Mouse (Mus musculus) heart, postnatal 0 days (tissue): Measurements from ENCODE around the gene Chd6. TPM values are rescaled to one million over a fixed set of nuclear protein-coding genes. Genes with fewer than 3 reads are reported as not detected.
A peak's percentile ranks its signal among the peaks of the same experiment; 100 is the strongest.

Source experiments
- ATAC-seq: fragments of 200-750 bp; cut with Nextera tagmentation; 2 replicates; pipeline ENCODE4 v1.8.0; 2017; ENCODE audit warnings: low read depth, moderate number of reproducible peaks, moderate library complexity; ENCODE audit not compliant: insufficient read depth
- DNase-seq: peaks from one replicate; pipeline ENCODE4 v3.0.0-alpha.2; 2016; ENCODE audit warnings: low spot score
- H3K27ac ChIP-seq: fragments of 300-500 bp; sonication (generic); 2 replicates; pipeline ENCODE4 v1.5.1; 2014; ENCODE audit warnings: low read depth, mild to moderate bottlenecking
- H3K27me3 ChIP-seq: fragments of 300-500 bp; sonication (generic); 2 replicates; pipeline ENCODE4 v1.6.1; 2014; ENCODE audit warnings: low read length, mixed read lengths; ENCODE audit not compliant: control insufficient read depth, insufficient read depth
- H3K36me3 ChIP-seq: fragments of 300-500 bp; sonication (generic); replicated peaks from 2 replicates; pipeline ENCODE4 v1.6.1; 2014; ENCODE audit warnings: low read length, mixed read lengths; ENCODE audit not compliant: control insufficient read depth, insufficient read depth
- H3K4me1 ChIP-seq: fragments of 300-500 bp; sonication (generic); 2 replicates; pipeline ENCODE4 v1.6.1; 2014; ENCODE audit warnings: antibody characterized with exemption; ENCODE audit not compliant: control insufficient read depth, insufficient read depth
- H3K4me2 ChIP-seq: fragments of 300-500 bp; sonication (generic); 2 replicates; pipeline ENCODE4 v1.6.1; 2014; ENCODE audit warnings: low read depth, mild to moderate bottlenecking, low read length, moderate library complexity
- H3K4me3 ChIP-seq: fragments of 300-500 bp; sonication (generic); 2 replicates; pipeline ENCODE4 v1.5.1; 2014; ENCODE audit warnings: low read depth, low read length
- H3K9ac ChIP-seq: fragments of 300-500 bp; sonication (generic); replicated peaks from 2 replicates; pipeline ENCODE4 v1.6.1; 2014; ENCODE audit warnings: low read depth, low read length, mixed read lengths
- H3K9me3 ChIP-seq: fragments of 300-500 bp; sonication (generic); replicated peaks from 2 replicates; pipeline ENCODE4 v1.6.1; 2016; ENCODE audit warnings: low read length; ENCODE audit not compliant: control insufficient read depth
- CTCF ChIP-seq: IDR thresholded peaks from 2 replicates; pipeline ENCODE4 v1.5.1; 2016; ENCODE audit warnings: antibody characterized with exemption, control low read depth, low read depth
- EP300 ChIP-seq: IDR thresholded peaks from 2 replicates; pipeline ENCODE4 v1.6.1; 2016; ENCODE audit warnings: antibody characterized with exemption, low read depth
- WGBS: fragments of 180-500 bp; shearing (Covaris S2); extraction: QIAGEN DNeasy Blood & Tissue Kit; methylation state at CpG from one replicate; pipeline ENCODE4 v1.1.7; 2014; 5-methylcytosine and 5-hydroxymethylcytosine counted together
- polyA plus RNA-seq: library from polyadenylated mRNA; unstranded; fragments of >200 nt; fragmentation: Nextera tagmentation; extraction: Ambion mirVana; gene quantifications from 2 replicates; pipeline ENCODE4 v1.2.1, GENCODE M21; 2015
- total RNA-seq: library from RNA; depleted of rRNA; stranded (reverse); fragments of >200 nt; gene quantifications from 2 replicates; pipeline ENCODE4 v1.2.3, GENCODE M21; 2014; ENCODE audit warnings: low replicate concordance

Chd6 gene
- total and polyA plus RNA-seq, 2 experiments from 2014 or later, result 14.5 to 37.7 TPM

DNA sequence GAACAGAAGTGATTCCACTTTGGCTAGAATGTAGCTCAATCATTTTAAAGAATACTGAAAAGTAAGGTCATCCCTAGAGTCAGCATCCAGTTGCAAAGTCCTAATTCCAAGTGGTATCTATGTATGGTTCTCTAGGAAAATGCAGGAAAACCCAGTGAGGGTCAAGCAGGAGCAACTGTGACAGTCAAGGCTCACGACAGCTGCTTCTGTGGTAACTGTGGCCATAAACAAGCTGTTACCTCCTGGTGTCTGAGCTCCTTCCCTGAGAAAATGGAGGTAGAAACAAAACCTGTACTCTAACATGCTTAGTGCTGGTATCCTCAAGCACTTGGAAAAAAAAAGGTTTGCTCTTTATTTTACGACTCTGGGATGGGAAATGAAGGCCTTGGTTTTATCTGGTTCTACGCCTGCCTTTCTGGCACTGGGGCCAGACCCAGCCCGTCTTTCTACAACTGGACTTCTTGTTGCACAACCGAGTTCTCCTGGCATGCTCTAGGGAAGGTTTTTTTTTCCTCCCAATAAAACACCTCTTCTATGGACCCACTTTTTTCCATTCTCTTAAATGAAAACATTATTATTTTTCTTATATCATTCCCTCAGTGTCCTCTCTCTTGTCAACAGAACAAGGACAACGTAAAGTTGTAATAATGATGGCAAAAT lies 18.0 kb downstream of the Chd6 start:
- 77% methylated on average over 6 of the region's 6 CpGs for WGBS
- no peak overlapping the region for H3K4me2 ChIP-seq
- ATAC-seq (no peak), DNase-seq (no peak)
- no peak overlapping the region for H3K9ac ChIP-seq
- H3K9me3 ChIP-seq, result no peaks in the 10 kb centered on the region
- H3K4me1 ChIP-seq, result peaks cover 5% of the 10 kb centered on the region; the same call in 1 of the 2 replicates
- H3K27me3 ChIP-seq, result no peaks in the 10 kb centered on the region
- TF ChIP-seq CTCF, result no peak
- TF ChIP-seq EP300, result no peak
- H3K4me3 ChIP-seq, result no peak overlapping the region
- no peak overlapping the region for H3K27ac ChIP-seq
- H3K36me3 ChIP-seq, result 0 out of 2 replicates have a peak, but pooled peaks cover 5% of the 10 kb centered on the region

DNA sequence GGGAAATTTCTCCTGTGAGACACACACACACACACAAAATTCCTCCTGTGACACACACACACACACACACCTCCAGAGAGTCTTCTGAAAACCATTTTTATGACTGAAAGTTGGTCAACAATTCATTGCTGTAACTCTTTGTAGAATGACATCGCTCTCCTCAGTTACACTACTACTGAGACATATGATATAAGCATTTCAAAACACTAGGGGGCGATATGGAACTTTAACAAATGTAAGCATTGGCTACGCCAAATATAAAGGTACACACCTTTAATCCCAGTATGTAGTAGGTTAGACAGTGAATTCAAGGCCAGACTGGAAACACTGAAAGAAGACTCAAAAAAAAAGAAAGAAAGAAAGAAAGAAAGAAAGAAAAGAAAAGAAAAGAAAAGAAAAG lies 18.7 kb downstream of the Chd6 start:
- Histone ChIP-seq H3K9me3 (no peaks in the 10 kb centered on the region), H3K9ac (no peak overlapping the region), H3K36me3 (0 out of 2 replicates have a peak, but pooled peaks cover 5% of the 10 kb centered on the region), H3K27me3 (no peaks in the 10 kb centered on the region), H3K4me1 (no peaks in the 10 kb centered on the region; the same call in 1 of the 2 replicates), H3K27ac (no peak overlapping the region), H3K4me2 (no peak overlapping the region), H3K4me3 (no peak overlapping the region)
- 52% methylated on average over 3 of the region's 3 CpGs for whole genome bisulfite sequencing
- DNase-seq (peak; percentile 63), ATAC-seq (no peak)
- TF ChIP-seq EP300 (no peak), CTCF (peak; percentile 50)

DNA sequence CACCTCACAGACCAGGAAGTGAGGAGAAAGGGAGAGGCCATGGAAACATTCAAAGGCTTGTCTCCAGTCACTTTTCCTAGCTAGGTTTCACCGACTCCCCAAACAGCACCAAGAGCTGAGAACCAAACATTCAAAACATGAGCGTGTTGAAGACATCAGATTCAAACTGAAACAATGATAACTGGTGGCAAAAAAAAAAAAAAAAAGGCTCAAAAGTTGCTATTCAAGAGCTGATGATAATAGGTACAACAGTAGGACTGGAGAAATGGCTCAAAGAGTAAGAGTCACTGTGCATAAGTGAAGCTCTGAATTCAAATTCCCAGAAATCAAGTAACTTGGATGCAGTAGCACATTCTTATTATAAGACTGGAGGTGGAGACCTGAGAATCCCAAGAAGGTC lies 30.3 kb downstream of the Chd6 start:
- Histone ChIP-seq H3K4me2 (no peak overlapping the region), H3K27ac (no peak overlapping the region), H3K9me3 (no peaks in the 10 kb centered on the region), H3K9ac (no peak overlapping the region), H3K4me1 (peaks cover 3% of the 10 kb centered on the region; the same call in 1 of the 2 replicates), H3K27me3 (no peaks in the 10 kb centered on the region), H3K36me3 (no peaks in the 10 kb centered on the region), H3K4me3 (no peak overlapping the region)
- TF ChIP-seq EP300, result no peak
- no peak for TF ChIP-seq CTCF
- WGBS, result 83% methylated on average over 2 of the region's 2 CpGs
- no peak for DNase-seq
- ATAC-seq, result no peak

DNA sequence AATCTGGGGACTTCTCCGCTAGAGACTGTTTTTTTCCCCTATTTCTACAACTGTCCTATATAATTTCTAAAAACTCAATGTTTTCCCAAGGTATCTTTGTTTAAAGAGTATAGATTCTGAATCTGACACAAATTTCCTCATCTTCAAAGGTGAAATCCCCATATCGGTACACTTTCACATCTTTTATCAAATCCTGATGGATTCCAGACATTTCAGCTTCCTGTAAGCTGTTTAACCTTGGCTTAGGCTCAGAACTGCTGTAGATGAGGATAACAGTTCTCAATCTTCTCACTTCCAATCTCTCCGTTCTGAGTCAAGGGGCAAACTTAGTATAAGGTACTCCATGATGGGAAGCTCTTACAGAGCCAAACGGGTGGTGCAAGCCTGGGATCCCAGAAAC lies 32.6 kb downstream of the Chd6 start:
- Histone ChIP-seq H3K27me3 (no peaks in the 10 kb centered on the region), H3K27ac (no peak overlapping the region), H3K36me3 (no peaks in the 10 kb centered on the region), H3K4me2 (no peak overlapping the region), H3K9me3 (no peaks in the 10 kb centered on the region), H3K4me3 (no peak overlapping the region), H3K4me1 (peaks cover 3% of the 10 kb centered on the region; the same call in 1 of the 2 replicates), H3K9ac (no peak overlapping the region)
- DNase-seq (no peak), ATAC-seq (no peak)
- WGBS, result 49% methylated on average over 4 of the region's 4 CpGs
- TF ChIP-seq CTCF (no peak), EP300 (no peak)

DNA sequence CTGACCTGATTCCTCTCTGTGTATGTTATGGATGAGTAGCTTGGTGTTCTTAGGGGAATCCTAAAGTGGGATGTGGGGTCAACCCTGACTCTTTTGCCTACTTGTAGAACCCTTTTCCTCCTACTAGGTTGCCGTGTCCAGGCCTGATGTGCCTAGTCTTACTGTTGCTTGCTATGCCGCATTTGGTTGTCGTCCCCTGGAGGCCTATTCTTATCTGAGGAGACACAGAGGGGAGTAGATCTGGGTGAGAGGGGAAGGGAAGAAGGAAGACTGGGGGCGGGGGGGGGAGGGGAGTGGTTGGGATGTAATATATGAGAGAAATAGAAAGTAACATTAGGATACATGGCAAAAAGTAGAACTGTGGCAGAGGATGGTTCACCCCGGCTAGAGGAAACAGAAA lies 33.3 kb downstream of the Chd6 start:
- 56% methylated on average over 5 of the region's 5 CpGs for WGBS
- H3K9ac ChIP-seq, result no peak overlapping the region
- H3K9me3 ChIP-seq, result no peaks in the 10 kb centered on the region
- H3K27me3 ChIP-seq, result no peaks in the 10 kb centered on the region
- H3K4me2 ChIP-seq, result no peak overlapping the region
- no peaks in the 10 kb centered on the region for H3K36me3 ChIP-seq
- no peak for TF ChIP-seq EP300
- TF ChIP-seq CTCF, result no peak
- H3K27ac ChIP-seq, result no peak overlapping the region
- peaks cover 3% of the 10 kb centered on the region; the same call in 1 of the 2 replicates for H3K4me1 ChIP-seq
- H3K4me3 ChIP-seq, result no peak overlapping the region
- no peak for DNase-seq
- no peak for ATAC-seq
